Mouse (Mus musculus) skeletal muscle tissue, adult 2 months (tissue): ENCODE data around the gene Ubash3b.

ENCODE experiments used
- DNase-seq: peaks from one replicate; pipeline ENCODE4 v3.0.0-alpha.2; 2012; ENCODE audit warnings: low read depth, low spot score

The Ubash3b gene

DNA sequence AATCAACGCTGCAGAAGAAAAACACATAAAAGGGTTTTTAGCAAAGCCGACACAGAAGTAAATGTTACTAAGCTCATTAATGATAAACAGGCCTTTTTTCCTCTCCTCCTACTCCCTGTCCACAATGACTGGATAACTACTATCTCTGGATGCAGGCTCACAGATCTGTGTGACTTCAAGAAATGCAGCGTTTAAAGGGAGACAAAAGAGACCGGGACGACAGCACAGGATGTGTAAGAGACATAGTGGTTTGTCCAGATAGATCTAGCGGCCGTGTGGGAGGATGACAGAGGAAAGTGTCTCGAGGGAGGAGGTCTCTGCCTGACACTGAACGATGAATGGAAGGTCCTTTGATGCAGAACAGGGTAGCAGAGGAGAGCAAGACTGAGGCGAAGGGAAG, 5.4 kb upstream of the Ubash3b start:
- no peak for DNase-seq

DNA sequence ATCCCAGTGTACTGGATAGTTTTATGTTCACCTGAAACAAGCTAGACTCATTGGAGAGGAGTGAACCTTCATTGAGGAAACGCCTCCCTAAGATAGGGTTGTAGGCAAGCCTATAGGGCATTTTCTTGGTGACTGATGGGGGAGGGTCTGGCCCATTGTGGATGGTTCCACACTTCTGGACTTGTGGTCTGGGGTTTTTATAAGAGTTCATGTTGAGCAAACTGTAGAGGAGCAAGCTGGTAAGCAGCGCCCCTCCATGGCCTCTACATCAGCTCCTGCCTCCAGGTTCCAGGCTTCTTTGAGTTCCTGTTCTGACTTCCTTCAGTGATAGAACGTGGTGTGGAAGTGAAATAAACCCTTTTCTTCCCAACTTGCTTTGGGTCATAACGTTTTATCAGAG, 866 bp upstream of the Ubash3b start:
- DNase-seq = no peak

DNA sequence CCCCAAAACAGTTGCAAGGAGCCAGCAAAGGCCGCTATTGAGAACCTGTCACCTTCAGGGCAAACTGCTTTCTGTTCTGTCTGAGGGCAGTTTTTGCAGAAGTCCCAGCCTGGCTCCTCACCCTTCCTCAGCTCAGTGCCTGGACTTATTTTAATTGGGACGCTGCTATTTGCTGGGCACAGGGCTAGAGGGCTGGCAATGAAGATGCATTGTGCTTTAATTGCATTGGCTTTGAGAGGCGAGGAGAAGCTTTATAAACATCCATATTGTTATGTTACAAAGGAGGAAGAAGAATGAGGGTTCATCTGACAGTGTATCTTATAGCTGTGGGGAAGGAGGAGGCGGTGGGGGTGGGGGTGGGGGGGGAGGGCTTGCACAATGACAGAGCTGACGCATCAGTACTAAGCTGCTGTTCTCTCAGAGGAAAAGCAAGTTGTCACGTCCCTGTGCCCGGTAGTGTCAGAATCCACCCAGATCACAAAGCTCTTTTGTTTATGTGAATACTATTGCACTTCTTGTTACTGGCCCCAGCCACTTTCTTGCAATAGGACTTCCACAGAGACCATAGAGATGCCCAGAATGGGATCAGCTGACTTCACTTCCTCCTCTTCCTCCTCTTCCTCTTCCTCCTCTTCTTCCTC, 841 bp downstream of the Ubash3b start:
- DNase-seq = no peak

DNA sequence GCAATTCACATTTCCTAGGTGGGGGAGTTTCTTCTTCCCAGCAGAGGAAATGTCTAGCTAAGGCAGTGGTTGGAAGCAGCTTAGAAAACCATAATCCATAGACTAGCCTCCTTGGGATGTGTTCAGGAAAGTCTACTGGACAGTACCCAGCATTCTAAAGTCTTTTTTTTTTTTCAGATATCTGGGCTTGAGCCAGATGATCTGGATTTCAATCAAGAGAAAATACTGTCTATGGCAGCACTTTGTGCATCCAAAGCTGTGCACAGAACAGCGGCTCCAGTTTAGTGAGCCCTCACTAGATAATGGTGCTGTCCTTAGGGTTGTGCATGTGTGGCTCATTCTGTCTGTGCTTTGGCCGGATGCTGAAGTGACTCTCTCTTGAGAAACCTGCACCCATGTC, 2.3 kb downstream of the Ubash3b start:
- DNase-seq = no peak

DNA sequence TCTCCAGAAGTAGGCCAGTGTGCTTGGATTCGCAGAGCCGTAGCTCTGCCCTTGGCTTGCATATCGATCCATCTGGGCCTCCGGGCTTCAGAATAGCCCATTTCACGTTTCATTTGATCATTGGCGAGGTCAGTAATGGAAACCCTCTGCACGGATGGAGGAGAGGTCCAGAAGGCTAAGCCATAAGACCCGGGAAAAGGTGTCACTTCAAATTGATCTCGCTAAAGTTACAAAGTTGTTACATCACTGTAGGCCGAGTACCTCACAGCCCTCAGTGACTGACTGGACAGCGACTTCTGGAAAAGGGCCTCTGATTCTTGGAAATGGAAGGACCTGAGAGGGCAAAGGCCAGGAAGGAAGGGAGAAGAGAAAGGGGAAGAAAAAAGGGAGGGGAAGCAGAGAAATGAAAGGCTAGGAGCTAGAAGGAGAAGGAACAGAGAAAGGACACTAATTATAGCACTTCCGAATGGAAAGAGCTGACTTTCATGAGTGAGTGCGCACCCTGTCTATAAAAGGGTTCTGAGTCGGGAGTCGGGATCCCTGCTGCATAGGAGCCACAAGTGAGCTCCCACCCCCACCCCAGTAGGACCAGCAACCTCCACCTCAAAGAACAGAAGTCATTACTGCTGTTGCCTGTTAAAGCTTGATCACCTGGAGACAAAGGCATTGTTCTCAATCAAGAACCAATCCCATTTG, 3.5 kb downstream of the Ubash3b start:
- no peak for DNase-seq

DNA sequence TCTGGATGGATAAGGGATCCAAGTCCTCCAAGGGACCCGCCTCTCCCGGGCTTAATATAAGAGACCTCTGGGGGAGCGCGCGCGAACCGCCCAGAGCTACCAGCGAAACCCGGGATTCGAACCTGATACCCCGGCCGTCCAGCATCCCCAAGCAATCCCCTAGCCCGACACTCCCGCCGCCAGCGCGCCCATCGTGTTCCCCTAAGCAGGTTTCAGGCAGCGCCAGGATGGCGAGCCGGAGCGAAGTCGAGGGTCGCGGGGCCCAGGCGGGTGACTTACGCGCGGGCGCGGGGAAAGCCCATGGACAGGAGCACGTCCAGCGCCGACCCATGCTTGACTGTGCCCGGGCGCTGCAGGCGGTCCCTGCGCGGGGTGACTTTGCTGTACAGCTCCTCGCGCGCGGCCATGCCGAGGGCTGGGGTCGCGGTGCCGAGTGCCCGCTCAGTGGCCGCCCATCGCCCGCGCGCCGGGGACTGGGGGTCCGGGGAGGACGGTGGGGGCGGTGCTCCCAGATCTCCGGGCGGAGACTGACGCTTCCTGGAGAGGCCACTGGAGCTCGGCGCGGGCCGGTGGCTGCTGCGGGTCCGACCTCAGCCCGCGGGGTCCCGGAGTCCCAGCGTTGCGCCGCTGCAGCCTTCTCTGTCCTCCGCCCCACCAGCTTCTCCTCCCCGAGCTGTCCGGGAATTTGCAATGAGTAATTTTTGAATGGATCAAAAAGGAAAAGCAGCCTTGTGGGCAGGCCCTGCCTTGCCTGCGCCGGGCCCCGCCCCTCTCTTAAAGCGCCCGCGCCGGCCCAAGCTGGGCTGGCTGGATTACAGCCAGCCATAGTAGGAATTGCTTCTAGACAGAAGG, 4.3 kb downstream of the Ubash3b start:
- DNase-seq = peak; percentile 50

DNA sequence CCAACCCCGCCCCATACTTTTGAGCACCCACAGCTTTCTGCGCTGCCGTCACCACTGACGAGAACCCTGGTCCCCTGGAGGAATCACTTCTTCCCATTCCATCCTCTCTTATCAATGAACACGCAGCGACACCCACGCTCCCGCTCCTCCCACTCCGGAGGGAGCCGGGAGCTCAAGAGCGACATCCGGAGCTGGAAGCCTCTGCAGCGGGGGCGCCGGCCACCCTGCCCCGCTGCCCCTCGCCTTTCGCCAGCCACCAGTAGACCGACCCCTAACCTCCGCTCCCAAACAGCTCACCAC, 4.8 kb downstream of the Ubash3b start:
- no peak for DNase-seq

DNA sequence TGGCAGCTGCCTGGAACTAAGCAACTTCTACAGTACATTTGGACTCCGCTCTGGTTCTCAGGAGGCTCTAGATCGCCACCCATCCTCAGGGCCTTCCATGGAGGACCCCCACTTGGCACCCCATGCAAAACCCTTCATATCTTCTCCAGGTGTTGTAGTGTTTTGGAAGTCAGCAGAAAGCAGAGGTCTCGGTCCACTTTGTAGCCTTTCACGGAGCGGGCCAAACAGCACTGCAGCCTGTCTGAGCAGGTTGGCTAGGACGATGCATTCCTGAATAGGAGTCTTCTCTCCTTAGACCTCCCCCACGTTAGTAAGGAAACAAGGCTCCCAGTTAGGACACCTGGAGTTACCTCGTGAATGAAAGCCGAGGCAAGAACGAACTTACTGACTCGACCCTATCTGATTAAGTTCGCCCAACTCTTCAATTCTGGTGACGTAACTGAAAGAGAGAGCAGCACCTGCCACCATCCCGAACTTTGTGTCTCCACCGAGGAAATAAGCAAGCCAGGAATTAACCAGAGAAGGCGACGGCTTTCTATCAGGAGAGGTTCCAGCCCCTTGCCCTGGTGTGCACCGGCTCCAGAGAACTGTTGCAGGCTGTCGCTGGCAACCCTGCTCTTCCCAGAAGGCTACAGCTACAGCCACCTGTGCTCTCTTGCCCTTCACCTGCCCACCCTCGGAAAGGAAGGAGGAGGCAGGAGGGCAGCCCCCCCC, 5.3 kb downstream of the Ubash3b start:
- no peak for DNase-seq

DNA sequence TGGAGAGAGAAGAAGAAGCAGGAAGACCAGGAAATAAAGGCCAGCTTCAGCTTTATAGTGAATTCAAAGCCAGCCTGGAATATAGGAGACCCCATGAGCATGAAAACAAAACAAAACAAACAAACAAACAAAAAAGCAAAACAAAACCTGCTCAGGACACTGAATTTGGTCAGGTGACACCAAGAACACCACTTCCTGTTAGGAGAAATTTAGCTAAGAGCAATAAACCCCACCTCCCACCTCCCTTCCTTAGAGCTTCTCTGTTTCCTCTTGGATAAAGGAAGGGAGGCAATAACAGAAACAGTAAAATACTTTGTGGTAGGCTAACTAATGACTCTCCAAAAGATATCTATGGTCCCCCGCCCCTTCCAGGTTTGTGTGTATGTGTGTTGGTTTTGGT, 7.5 kb downstream of the Ubash3b start:
- DNase-seq = no peak

DNA sequence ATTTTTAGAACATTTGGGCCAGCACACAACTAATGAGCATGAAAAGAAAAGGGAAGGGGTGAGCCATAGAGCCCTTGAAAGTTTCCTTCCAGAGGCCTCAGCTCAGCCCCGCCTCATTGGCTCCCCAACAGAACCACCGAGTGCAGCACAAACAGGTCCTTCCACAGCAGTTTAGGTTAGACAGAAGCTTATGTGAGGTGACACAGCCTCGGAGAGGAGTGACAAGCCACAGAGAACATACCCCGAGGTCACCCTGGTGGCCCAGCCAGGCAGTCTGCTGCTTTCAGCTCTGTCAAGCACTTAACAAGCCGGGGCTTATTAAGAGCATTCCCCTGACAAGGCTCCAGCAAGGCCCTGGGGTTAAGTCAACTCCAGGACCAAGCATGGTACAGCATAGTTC, 8.4 kb downstream of the Ubash3b start:
- DNase-seq = no peak

DNA sequence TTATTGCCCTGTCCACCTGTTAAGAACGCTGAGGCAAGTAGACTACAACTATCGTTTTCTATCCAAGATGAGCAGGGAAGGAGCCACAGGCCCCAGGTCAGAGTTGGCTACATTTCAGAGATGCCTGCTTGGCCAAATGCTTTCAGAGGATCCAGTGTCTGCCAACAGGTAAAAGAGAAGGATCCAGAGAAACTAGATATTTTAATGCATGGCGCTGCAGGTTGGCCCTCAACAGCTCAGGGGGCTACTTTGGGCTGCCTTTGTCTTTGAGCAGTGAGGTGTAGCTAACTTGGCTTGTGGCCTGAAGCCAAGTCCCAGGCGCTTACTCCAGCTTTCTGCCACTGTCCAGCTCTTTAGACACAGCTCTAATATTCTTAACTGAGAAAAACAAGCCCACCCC, 10.0 kb downstream of the Ubash3b start:
- no peak for DNase-seq

DNA sequence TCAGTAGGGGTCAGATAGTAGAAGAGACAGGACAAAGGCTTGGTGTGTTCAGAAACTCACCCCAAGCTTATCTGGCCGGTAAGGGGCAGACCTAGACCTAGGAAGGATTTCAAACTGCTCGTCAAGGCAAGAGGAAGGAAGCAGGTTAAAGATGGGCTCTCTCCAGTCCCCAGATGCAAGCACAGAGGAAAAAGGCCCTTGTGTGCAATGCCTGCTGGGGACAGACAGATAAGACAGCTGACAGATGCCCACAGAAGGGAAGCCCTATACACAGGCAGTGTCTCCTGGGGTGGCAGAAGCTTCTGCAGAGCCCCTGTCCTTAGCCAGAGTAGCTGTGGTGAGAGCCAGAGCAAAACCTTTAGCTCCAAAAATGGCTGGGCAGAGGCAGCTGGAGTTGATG, 11.6 kb downstream of the Ubash3b start:
- no peak for DNase-seq

DNA sequence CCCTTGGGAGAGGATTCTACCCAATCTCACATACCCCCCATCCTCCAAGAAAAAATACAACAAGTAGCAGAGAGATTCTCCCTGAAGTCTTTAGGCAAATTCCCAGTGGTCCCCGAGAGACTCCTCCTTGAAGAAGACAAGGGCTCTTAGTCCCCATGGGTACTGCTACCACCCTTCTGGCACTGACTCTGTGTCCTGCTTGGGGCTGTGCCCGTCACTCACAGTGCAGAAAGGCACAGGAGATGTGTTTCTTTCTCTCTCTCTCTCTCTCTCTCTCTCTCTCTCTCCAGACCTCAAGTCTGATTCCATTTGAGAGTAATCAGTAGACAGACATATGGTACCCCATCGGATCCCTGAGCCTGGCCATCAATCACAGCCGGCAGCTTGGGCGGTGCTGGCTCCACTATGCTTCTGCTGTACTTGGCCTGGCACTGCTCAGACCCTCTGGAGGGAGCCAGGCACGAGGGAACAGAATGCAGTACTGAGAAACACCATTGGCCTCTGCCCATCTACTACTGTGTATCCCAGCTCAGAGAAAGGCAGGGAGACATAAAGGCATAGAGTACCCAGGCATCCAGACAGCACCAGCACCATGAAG, 12.3 kb downstream of the Ubash3b start:
- DNase-seq = no peak

DNA sequence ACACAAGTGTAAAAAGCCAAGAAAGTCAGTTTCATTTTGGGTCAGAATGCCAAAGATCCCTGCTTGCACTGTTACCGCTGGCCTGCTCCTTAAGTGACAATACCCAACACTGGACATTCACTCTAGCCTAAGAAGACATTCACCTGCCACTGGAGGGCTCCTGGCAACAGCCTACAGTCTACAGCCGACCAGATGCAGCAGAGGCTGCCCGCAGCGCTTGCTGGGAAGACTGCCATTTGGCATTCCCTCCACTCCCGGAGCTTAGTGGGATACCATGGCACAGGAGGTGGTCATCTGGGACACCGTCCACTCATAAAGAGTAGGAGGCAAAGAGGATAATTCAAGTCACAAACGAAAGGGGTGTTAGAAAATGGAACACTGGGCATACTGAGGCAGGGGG, 12.9 kb downstream of the Ubash3b start:
- DNase-seq = no peak

DNA sequence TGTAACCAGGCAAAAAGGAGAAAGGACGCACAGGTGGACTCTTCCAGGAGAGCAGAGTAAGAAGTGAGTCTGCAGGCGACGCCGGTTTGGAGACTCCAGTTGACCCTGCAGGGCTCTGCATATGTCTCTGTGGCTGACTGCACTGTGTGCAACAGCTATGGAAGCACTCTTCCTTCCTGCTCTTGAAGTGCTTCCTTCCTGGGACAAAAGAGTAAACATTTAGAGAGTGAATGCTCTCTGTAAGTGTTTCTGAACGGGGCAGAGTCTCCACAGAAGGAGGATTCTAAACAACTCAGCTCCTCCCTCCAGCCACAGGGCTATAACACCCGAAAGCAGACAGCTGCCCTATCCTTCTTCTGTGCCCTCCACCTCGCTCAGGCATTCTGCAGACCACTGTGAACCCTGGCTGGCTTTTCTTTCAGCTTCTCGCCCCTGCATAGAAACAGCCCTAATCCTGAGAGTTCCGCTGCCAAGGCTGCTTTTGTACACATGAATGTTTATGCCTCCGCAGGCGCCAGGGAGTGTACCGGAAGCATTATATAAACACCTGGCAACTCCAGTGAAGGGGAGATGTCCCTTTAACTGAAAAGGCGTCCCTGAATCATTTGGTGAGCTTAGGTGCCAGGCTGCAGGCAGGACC, 14.2 kb downstream of the Ubash3b start:
- no peak for DNase-seq

DNA sequence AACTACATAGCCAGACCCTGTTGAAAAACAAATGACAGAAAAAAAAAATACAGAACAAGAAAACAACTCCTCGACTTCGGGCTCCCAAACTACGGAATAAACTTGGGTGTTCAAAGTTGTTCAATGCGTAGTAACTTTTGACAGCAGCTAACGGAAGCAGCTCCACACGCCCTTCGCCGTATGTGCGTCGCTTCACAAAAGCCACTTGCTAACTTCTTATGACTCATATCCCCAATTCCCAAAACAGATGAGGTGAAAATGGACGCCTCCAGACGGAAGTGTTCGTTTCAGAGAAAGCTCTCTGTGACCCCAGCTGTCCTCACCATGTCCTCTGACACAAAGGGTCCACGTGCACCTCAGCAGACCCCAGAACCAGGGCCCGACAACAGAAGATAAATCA, 17.7 kb downstream of the Ubash3b start:
- no peak for DNase-seq

DNA sequence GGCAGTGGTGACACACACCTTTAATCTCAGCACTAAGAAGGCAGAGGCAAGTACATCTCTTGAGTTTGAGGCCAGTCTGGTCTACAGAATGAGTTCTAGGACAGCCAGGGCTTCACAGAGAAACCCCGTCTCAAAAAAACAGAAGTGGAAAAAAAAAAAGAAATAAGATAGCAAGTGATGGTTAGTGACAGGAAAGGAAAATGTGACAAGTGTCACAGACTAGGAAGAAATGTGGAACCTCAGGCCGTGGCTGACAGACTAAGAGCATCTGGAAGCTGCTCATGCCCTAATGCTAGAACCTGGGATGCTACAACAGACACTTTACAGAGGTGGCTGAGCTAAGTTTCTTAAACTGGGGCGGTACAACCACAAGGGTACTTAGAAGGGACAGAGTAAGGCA, 18.4 kb downstream of the Ubash3b start:
- DNase-seq = no peak

DNA sequence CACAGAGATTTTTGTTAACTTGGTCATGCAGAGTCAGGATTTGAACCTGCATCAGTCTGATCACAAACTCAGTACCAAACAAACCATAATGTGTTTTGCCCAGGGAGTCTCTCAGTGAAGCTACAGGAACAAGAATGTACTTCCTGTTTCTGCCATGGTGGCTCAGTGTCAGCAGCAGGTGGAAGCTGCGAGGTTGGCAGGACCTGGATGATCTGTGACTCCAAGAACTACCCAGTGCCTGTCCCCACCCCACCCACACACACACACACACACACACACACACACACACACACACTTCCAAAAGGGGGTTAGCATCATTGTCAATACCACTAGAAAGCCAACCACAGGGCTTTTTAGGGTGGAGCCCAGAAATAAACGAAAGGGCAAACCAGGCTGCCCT, 20.5 kb downstream of the Ubash3b start:
- no peak for DNase-seq

DNA sequence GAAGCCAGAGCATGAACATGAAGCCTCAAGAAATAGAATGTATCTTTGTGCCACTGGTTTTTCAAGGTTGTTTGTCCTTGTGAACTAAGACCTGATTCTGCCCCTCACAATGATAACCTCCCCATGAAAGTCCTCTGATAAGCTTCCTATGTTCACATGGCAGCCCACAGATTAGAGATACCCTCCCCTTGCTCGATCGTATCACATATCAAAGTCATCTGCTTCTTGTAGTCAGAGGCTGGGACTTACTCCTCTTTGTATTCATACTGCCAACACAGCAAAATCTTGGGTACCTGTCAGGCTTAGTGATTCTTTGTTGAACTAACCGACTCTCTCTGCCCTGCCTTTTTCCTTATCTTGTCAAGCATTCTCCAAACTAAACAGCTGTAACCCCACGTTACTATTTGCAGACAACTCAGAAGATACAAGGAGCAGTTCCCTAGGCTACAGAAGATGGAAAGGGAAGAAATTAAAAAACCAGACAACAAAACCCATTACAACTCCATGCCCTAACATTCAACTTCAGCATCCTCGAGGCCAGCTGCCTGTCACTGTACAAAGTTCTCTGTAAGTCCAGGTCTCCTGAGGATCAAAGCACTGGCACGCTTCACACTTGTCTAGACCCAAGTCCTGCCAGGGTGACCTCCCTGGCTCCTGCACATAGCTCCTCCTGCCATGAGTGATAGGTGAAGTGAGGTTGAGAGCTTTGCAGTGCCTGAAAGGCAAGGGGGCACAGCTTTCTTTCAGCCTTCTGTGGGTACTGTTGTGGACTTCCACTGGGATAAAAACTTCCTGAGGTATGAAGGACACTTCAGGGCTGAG, 22.3 kb downstream of the Ubash3b start:
- no peak for DNase-seq

DNA sequence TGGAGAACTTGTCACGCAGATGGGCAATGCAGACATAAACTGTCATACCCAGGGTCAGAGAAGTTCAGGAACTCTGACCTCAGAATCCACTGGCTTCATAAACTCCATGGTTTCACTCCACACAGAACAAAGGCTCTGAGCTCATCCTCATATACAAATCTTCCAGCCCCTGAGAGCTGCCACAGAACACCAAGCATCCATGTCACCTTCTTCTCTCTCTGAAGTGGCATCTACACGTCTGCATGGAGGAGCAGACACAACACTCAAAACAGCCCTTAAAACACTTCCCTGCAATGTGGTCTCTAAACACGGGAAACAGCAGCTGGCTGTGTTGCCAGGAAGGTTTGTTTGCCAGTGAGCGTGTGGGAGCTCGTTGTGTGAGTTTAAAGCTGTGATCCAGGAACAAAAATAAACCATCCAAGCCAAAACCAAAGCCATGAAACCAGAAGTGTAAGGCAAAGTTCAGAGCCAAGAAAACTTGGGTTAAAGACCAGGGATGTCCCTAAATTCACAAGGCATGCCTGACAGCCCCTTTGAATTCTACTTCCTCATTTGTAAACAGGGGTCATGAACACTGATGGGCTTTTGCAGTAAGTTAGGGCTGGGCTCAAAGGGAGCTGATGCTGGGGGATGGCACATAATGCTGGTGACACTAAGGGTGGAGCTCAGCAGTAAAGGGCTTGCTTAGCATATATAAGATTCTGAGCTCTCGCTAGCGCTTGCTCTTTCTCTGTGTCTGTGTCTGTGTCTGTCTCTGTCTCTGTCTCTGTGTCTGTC, 24.6 kb downstream of the Ubash3b start:
- no peak for DNase-seq
